Mouse (Mus musculus) small intestine, adult 2 months (tissue): Measurements from ENCODE around the gene Klf12.

Experiments used
- CTCF ChIP-seq: fragments of 200-500 bp; IDR thresholded peaks from 2 replicates; pipeline ENCODE4 v1.5.1; 2012; ENCODE audit warnings: low read depth, mild to moderate bottlenecking, control low read depth, inconsistent platforms, low read length, moderate library complexity, mixed read lengths; ENCODE audit not compliant: insufficient replicate concordance, insufficient read length; ENCODE audit errors: extremely low read depth
- POLR2A ChIP-seq: fragments of 200-500 bp; IDR thresholded peaks from 2 replicates; pipeline ENCODE4 v1.6.1; 2012; ENCODE audit warnings: low read depth, mild to moderate bottlenecking, control low read depth, inconsistent platforms, low read length, moderate library complexity

- no peak for TF ChIP-seq POLR2A
- no peak for TF ChIP-seq CTCF
Observed at GRCm38 (mm10) chr14:100235746-100236145, 48.7 kb downstream of the Klf12 start.
